Mouse (Mus musculus) CH12.LX (cell line): ENCODE data around the gene Caly.
A peak's percentile ranks its signal among the peaks of the same experiment; 100 is the strongest.

Experiments used
- CHD2 ChIP-seq: IDR thresholded peaks from 2 replicates; pipeline ENCODE4 v1.6.1; 2011; ENCODE audit warnings: low read length, improper control_type of control experiment
- CTCF ChIP-seq, 2 experiments: IDR thresholded peaks in 1 of 2; conservative IDR thresholded peaks in 1 of 2; 2 replicates each; pipeline ENCODE4 v1.5.1; 2011 to 2012; ENCODE audit warnings: low read depth in 2 of 2, low read length in 2 of 2, improper control_type of control experiment in 1 of 2, inconsistent platforms in 1 of 2, mild to moderate bottlenecking in 1 of 2, moderate library complexity in 1 of 2
- E2F4 ChIP-seq: IDR thresholded peaks from 2 replicates; pipeline ENCODE4 v1.6.1; 2011; ENCODE audit warnings: low read depth, low read length, improper control_type of control experiment; ENCODE audit not compliant: insufficient replicate concordance
- EP300 ChIP-seq: IDR thresholded peaks from 2 replicates; pipeline ENCODE4 v1.6.1; 2011; ENCODE audit warnings: low read length, improper control_type of control experiment
- GABPA ChIP-seq: IDR thresholded peaks from 2 replicates; pipeline ENCODE4 v1.6.1; 2012; ENCODE audit warnings: low read depth, low read length, improper control_type of control experiment, inconsistent platforms; ENCODE audit not compliant: insufficient replicate concordance
- KAT2A ChIP-seq: IDR thresholded peaks from 2 replicates; pipeline ENCODE4 v1.6.1; 2012; ENCODE audit warnings: low read length, improper control_type of control experiment, inconsistent platforms; ENCODE audit not compliant: insufficient replicate concordance
- MAFK ChIP-seq: IDR thresholded peaks from 2 replicates; pipeline ENCODE4 v1.6.1; 2011; ENCODE audit warnings: low read length, improper control_type of control experiment; ENCODE audit not compliant: insufficient replicate concordance
- POLR2A ChIP-seq: IDR thresholded peaks from 2 replicates; pipeline ENCODE4 v1.6.1; 2011; ENCODE audit warnings: low read depth, mild to moderate bottlenecking, improper control_type of control experiment, low read length
- POLR2AphosphoS2 ChIP-seq: IDR thresholded peaks from 2 replicates; pipeline ENCODE4 v1.6.1; 2011; ENCODE audit warnings: low read depth, low read length, improper control_type of control experiment
- UBTF ChIP-seq: IDR thresholded peaks from 2 replicates; pipeline ENCODE4 v1.6.1; 2012; ENCODE audit warnings: low read depth, mild to moderate bottlenecking, inconsistent platforms, low read length, improper control_type of control experiment, moderate library complexity

DNA sequence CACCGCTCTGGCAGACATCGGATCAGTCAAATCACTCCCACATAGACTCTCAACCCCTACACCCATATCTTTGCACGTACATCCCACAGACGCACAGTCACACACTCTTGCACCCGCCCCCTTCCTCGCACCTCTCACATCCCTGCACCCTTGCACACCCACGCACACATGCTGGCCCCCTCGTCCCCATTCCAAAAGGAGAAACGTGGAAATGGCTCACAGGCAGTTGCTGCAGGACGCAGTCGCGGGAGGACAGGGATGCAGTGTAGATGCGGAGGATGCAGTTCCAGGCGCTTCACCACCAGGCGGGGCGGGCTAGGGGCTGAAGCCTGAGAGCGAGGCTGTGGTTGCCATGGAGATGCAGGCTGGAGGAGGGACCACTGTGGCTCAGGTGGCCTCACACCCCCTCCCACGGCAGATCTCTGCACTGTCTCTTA is at the start of gene Caly:
- TF ChIP-seq MAFK: no peak
- no peak for TF ChIP-seq KAT2A
- TF ChIP-seq POLR2A: no peak
- peak in 1 of 2 experiments; percentile 53; a peak in 2 of 4 replicates for TF ChIP-seq CTCF (conservative IDR thresholded peaks at IDR 0.05 in 1 of 2, IDR thresholded peaks at IDR 0.05 in 1 of 2; ENCODE audit: low read depth in 2 of 2, low read length in 2 of 2)
- no peak for TF ChIP-seq GABPA
- no peak for TF ChIP-seq E2F4
- TF ChIP-seq POLR2AphosphoS2: no peak
- TF ChIP-seq UBTF: no peak
- TF ChIP-seq CHD2: no peak
- no peak for TF ChIP-seq EP300
